Mouse (Mus musculus): Measurements from ENCODE around the gene Ripor3.

- TF ChIP-seq EP300 (optimal IDR thresholded peaks at IDR 0.05) (no peak), CTCF (IDR thresholded peaks at IDR 0.05; ENCODE audit: low read depth) (no peak)
Observed at GRCm38 (mm10) chr2:168035907-168036306, 25.5 kb upstream of the Ripor3 start.

Measured in stomach, postnatal 0 days (tissue).